Mouse (Mus musculus) olfactory bulb, adult 2 months (tissue): ENCODE measurements at regions not wholly inside any gene's neighbourhood (a gene's known extent, or its start where the extent isn't known, plus 50 kb on each side); places are given as distances from the start of the nearest gene placed in this dataset.

ENCODE experiments used
- H3K27ac ChIP-seq: fragments of 200-500 bp; 2 replicates; pipeline ENCODE4 v1.5.1; 2012; ENCODE audit warnings: low read depth, low read length; ENCODE audit not compliant: insufficient read depth
- H3K4me1 ChIP-seq: fragments of 200-500 bp; 2 replicates; pipeline ENCODE4 v1.6.1; 2012; ENCODE audit warnings: low read length; ENCODE audit not compliant: control insufficient read depth, insufficient read depth
- H3K4me3 ChIP-seq: fragments of 200-500 bp; 2 replicates; pipeline ENCODE4 v1.5.1; 2012; ENCODE audit warnings: mild to moderate bottlenecking, low read depth, low read length, moderate library complexity; ENCODE audit not compliant: insufficient read depth
- CTCF ChIP-seq: fragments of 200-500 bp; IDR thresholded peaks from 2 replicates; pipeline ENCODE4 v1.5.1; 2012; ENCODE audit warnings: low read depth, mild to moderate bottlenecking, low read length, moderate library complexity; ENCODE audit not compliant: insufficient read depth
- POLR2A ChIP-seq: fragments of 200-500 bp; IDR thresholded peaks from 2 replicates; pipeline ENCODE4 v1.6.1; 2012; ENCODE audit warnings: mild to moderate bottlenecking, low read depth, low read length, moderate library complexity; ENCODE audit not compliant: insufficient read depth
- WGBS: fragments of 180-500 bp; shearing (Covaris S2); methylation state at CpG from one replicate; pipeline ENCODE4 v1.1.7; 2018; 5-methylcytosine and 5-hydroxymethylcytosine counted together

- H3K4me1 ChIP-seq: peaks cover 9% of the 10 kb centered on the region
- H3K4me3 ChIP-seq: no peak overlapping the region
- no peak overlapping the region for H3K27ac ChIP-seq
- TF ChIP-seq POLR2A: no peak
- no peak for TF ChIP-seq CTCF
- WGBS: 93% methylated on average over 7 of the region's 7 CpGs
Measured at GRCm38 (mm10) chr16:24277857-24278256, 115.5 kb upstream of the Lpp start.

GRCm38 (mm10) chr16:24262701-24263100, 130.6 kb upstream of the Lpp start:
- H3K27ac ChIP-seq: no peak overlapping the region
- WGBS: 95% methylated on average over 6 of the region's 6 CpGs
- H3K4me1 ChIP-seq: no peaks in the 10 kb centered on the region
- no peak overlapping the region for H3K4me3 ChIP-seq
- TF ChIP-seq CTCF: no peak

- no peak for TF ChIP-seq POLR2A
- TF ChIP-seq CTCF: no peak
- Histone ChIP-seq H3K4me3 (no peak overlapping the region), H3K27ac (no peak overlapping the region), H3K4me1 (no peaks in the 10 kb centered on the region)
- WGBS: 96% methylated on average over 3 of the region's 3 CpGs
Measured at GRCm38 (mm10) chr16:24259711-24260230, 133.5 kb upstream of the Lpp start.

GRCm38 (mm10) chr16:24258991-24259390, 134.3 kb upstream of the Lpp start:
- Histone ChIP-seq H3K27ac (no peak overlapping the region), H3K4me1 (no peaks in the 10 kb centered on the region), H3K4me3 (no peak overlapping the region)
- WGBS: 95% methylated on average over 1 of the region's 1 CpGs
- TF ChIP-seq POLR2A: no peak
- TF ChIP-seq CTCF: no peak

GRCm38 (mm10) chr16:24255037-24255436, 138.3 kb upstream of the Lpp start:
- Histone ChIP-seq H3K27ac (no peak overlapping the region), H3K4me1 (no peaks in the 10 kb centered on the region), H3K4me3 (no peak overlapping the region)
- TF ChIP-seq POLR2A: no peak
- no peak for TF ChIP-seq CTCF
- WGBS: 64% methylated on average over 10 of the region's 10 CpGs

- H3K4me3 ChIP-seq: no peak overlapping the region
- H3K4me1 ChIP-seq: no peaks in the 10 kb centered on the region
- TF ChIP-seq POLR2A (no peak), CTCF (no peak)
- H3K27ac ChIP-seq: no peak overlapping the region
Measured at GRCm38 (mm10) chr16:24254590-24254989, 138.7 kb upstream of the Lpp start.

GRCm38 (mm10) chr16:24254143-24254542, 139.2 kb upstream of the Lpp start:
- Histone ChIP-seq H3K4me1 (no peaks in the 10 kb centered on the region), H3K27ac (no peak overlapping the region), H3K4me3 (no peak overlapping the region)
- no peak for TF ChIP-seq CTCF
- no peak for TF ChIP-seq POLR2A
- 82% methylated on average over 4 of the region's 4 CpGs for WGBS

- H3K27ac ChIP-seq: no peak overlapping the region
- no peaks in the 10 kb centered on the region for H3K4me1 ChIP-seq
- no peak for TF ChIP-seq CTCF
- TF ChIP-seq POLR2A: no peak
- WGBS: 79% methylated on average over 5 of the region's 5 CpGs
- H3K4me3 ChIP-seq: no peak overlapping the region
Measured at GRCm38 (mm10) chr16:24247291-24247690, 146.0 kb upstream of the Lpp start.

- TF ChIP-seq CTCF (no peak), POLR2A (no peak)
- H3K4me3 ChIP-seq: no peak overlapping the region
- 74% methylated on average over 3 of the region's 3 CpGs for WGBS
- peaks cover 6% of the 10 kb centered on the region for H3K4me1 ChIP-seq
- no peak overlapping the region for H3K27ac ChIP-seq
Measured at GRCm38 (mm10) chr16:24238075-24238555, 155.2 kb upstream of the Lpp start.

GRCm38 (mm10) chr16:24237425-24237824, 155.9 kb upstream of the Lpp start:
- TF ChIP-seq CTCF (no peak), POLR2A (no peak)
- H3K4me3 ChIP-seq: no peak overlapping the region
- peaks cover 6% of the 10 kb centered on the region for H3K4me1 ChIP-seq
- WGBS: 95% methylated on average over 3 of the region's 3 CpGs
- H3K27ac ChIP-seq: no peak overlapping the region
